Comparison of ENCODE assay signal across 8 mouse cellular contexts in genomic region chr8:121751407-121751806, GRCm38 (mm10). TPM values are rescaled to one million over a fixed set of nuclear protein-coding genes. Genes with fewer than 3 reads are reported as not detected.
DNase-seq lines count a peak whose midpoint lies in the region; ATAC-seq and TF ChIP-seq lines count a peak whose summit lies in the region.

No protein-coding gene starts in this region.

- no peak overlapping the region for H3K4me3 ChIP-seq in heart, postnatal 0 days (ENCODE audit: low read depth, low read length)

- H3K36me3 ChIP-seq in heart, postnatal 0 days (replicated peaks; ENCODE audit: control insufficient read depth, insufficient read depth, low read length): no peaks in the 10 kb centered on the region

- no peak overlapping the region for H3K4me2 ChIP-seq in heart, postnatal 0 days (ENCODE audit: low read depth, low read length)

- H3K9me3 ChIP-seq in heart, postnatal 0 days (replicated peaks; ENCODE audit: control insufficient read depth, low read length): peaks cover 6% of the 10 kb centered on the region; the same call in 1 of the 2 replicates

- TF ChIP-seq CTCF in heart, postnatal 0 days (IDR thresholded peaks at IDR 0.05; ENCODE audit: low read depth): peak; percentile 98

- no peak for TF ChIP-seq EP300 in heart, postnatal 0 days (IDR thresholded peaks at IDR 0.05; ENCODE audit: low read depth)

- no peak overlapping the region for H3K9ac ChIP-seq in heart, postnatal 0 days (replicated peaks; ENCODE audit: low read depth, low read length)

- H3K27me3 ChIP-seq in heart, postnatal 0 days (ENCODE audit: control insufficient read depth, insufficient read depth, low read length): peaks cover 23% of the 10 kb centered on the region

- H3K27ac ChIP-seq in heart, postnatal 0 days (ENCODE audit: low read depth): no peak overlapping the region

- WGBS in heart, postnatal 0 days: 15% methylated on average over 3 of the region's 3 CpGs

- intact Hi-C loops in heart, postnatal 25 days (cut with DNase I): no loop called here

- ATAC-seq in heart, postnatal 0 days (ENCODE audit: insufficient read depth, low read depth): no peak
- ATAC-seq in megakaryocyte-erythroid progenitor cell, adult 5-6 weeks (replicated peaks; ENCODE audit: low FRiP score, low TSS enrichment, poor library complexity, severe bottlenecking): peak; percentile 45

- peak; percentile 49 for DNase-seq in heart, postnatal 0 days (ENCODE audit: low spot score)
- no peak for DNase-seq in heart, postnatal 25 days (ENCODE audit: low spot score)
- peak; percentile 73 to 74 for DNase-seq in B cell, adult 2 months
- peak; percentile 38 for DNase-seq in adipocyte (ENCODE audit: low spot score)
- peak; percentile 69 for DNase-seq in embryo, embryonic 11 days
- DNase-seq in kidney, postnatal 36 days: peak; percentile 17 to 73
- peak; percentile 11 to 22 for DNase-seq in thymus, adult 18-20 months

- no peaks in the 10 kb centered on the region for H3K4me1 ChIP-seq in heart, postnatal 0 days (ENCODE audit: control insufficient read depth, insufficient read depth)

RNA-seq across cellular contexts. Expression of gene Jph3, which starts 22.0 kb away (rescaled TPM):
- total RNA-seq in heart, postnatal 0 days (2014; rRNA removed; ENCODE audit: low replicate concordance): not detected in 2 replicates
- 0.03 and 0.07 TPM in 2 replicates for polyA plus RNA-seq in heart, postnatal 0 days (2015; fragmentation: Nextera tagmentation; extraction: Ambion mirVana)
- total RNA-seq in heart, postnatal 25 days (2021): not detected
- not detected in 2 replicates for total RNA-seq in megakaryocyte-erythroid progenitor cell, adult 5-6 weeks (2014; fragmentation: Nextera tagmentation)
- 0.04 and 0.14 TPM in 2 replicates for total RNA-seq in megakaryocyte-erythroid progenitor cell, adult 5-6 weeks (2017)
